Mouse (Mus musculus): ENCODE results near the gene 4833423E24Rik.

Gene 4833423E24Rik

GRCm38 (mm10) chr2:85518879-85519278 lies at the start of gene 4833423E24Rik:
Gene 4833423E24Rik, minus strand, starts transcription at chr2:85519024.
- in situ Hi-C loops (cut with MboI, MseI): no loop called here

GRCm38 (mm10) chr2:85561187-85561586 lies 42.4 kb upstream of the 4833423E24Rik start:
- in situ Hi-C loops (cut with MboI, MseI): loop anchor here (5.0 kb wide), 1 partner anchor 439 kb away; no protein-coding TSS in a partner anchor

GRCm38 (mm10) chr2:85560226-85560625 lies 41.4 kb upstream of the 4833423E24Rik start:
- in situ Hi-C loops (cut with MboI, MseI): loop anchor here (5.0 kb wide), 1 partner anchor 438 kb away; no protein-coding TSS in a partner anchor

- in situ Hi-C loops (cut with MboI, MseI): loop anchor here (5.0 kb wide), 1 partner anchor 102 kb away; no protein-coding TSS in a partner anchor
Measured at GRCm38 (mm10) chr2:85554806-85555205, 36.0 kb upstream of the 4833423E24Rik start.

GRCm38 (mm10) chr2:85533934-85534333 lies 15.1 kb upstream of the 4833423E24Rik start:
- in situ Hi-C loops (cut with MboI, MseI): no loop called here

- in situ Hi-C loops (cut with MboI, MseI): no loop called here
Measured at GRCm38 (mm10) chr2:85532082-85532778, 13.4 kb upstream of the 4833423E24Rik start.

- in situ Hi-C loops (cut with MboI, MseI): no loop called here
Measured at GRCm38 (mm10) chr2:85522859-85523489, 4.2 kb upstream of the 4833423E24Rik start.

GRCm38 (mm10) chr2:85518292-85518691 lies 532 bp downstream of the 4833423E24Rik start:
- in situ Hi-C loops (cut with MboI, MseI): no loop called here

GRCm38 (mm10) chr2:85510376-85510775 lies 8.4 kb downstream of the 4833423E24Rik start:
- in situ Hi-C loops (cut with MboI, MseI): no loop called here

GRCm38 (mm10) chr2:85490396-85490795 lies 28.4 kb downstream of the 4833423E24Rik start:
- in situ Hi-C loops (cut with MboI, MseI): no loop called here

GRCm38 (mm10) chr2:85466801-85467325 lies 52.0 kb downstream of the 4833423E24Rik start:
- in situ Hi-C loops (cut with MboI, MseI): no loop called here

GRCm38 (mm10) chr2:85443539-85443938 lies 75.3 kb downstream of the 4833423E24Rik start, which contains the start of gene Olfr995:
Gene Olfr995, minus strand, starts transcription at chr2:85443639.
- in situ Hi-C loops (cut with MboI, MseI): no loop called here

GRCm38 (mm10) chr2:85442546-85442945 lies 76.3 kb downstream of the 4833423E24Rik start:
- in situ Hi-C loops (cut with MboI, MseI): no loop called here

- in situ Hi-C loops (cut with MboI, MseI): no loop called here
Measured at GRCm38 (mm10) chr2:85436351-85436750, 82.5 kb downstream of the 4833423E24Rik start, which contains the start of gene Olfr994. Gene Olfr994, minus strand, starts transcription at chr2:85436451.
